Mouse (Mus musculus) kidney, postnatal 0 days (tissue): ENCODE measurements around the gene Pcsk7. TPM values are rescaled to one million over a fixed set of nuclear protein-coding genes. Genes with fewer than 3 reads are reported as not detected.
A peak's percentile ranks its signal among the peaks of the same experiment; 100 is the strongest.

Source experiments
- ATAC-seq: fragments of 200-750 bp; cut with Nextera tagmentation; replicated peaks from 2 replicates; pipeline ENCODE4 v1.8.0; 2017; ENCODE audit warnings: low read depth, moderate number of reproducible peaks, moderate TSS enrichment, moderate library complexity; ENCODE audit not compliant: low FRiP score
- DNase-seq: peaks from one replicate; pipeline ENCODE4 v3.0.0-alpha.2; 2016; ENCODE audit warnings: low spot score
- H3K27ac ChIP-seq: fragments of 300-500 bp; sonication (generic); 2 replicates; pipeline ENCODE4 v1.5.1; 2014; ENCODE audit warnings: mild to moderate bottlenecking
- H3K27me3 ChIP-seq: fragments of 300-500 bp; sonication (generic); 2 replicates; pipeline ENCODE4 v1.6.1; 2014; ENCODE audit warnings: low read length, mixed read lengths; ENCODE audit not compliant: insufficient read depth
- H3K36me3 ChIP-seq: fragments of 300-500 bp; sonication (generic); 2 replicates; pipeline ENCODE4 v1.6.1; 2014; ENCODE audit warnings: low read length, mixed read lengths; ENCODE audit not compliant: insufficient read depth
- H3K4me1 ChIP-seq: fragments of 300-500 bp; sonication (generic); replicated peaks from 2 replicates; pipeline ENCODE4 v1.6.1; 2014; ENCODE audit warnings: antibody characterized with exemption, low read length, mixed read lengths; ENCODE audit not compliant: insufficient read depth
- H3K4me2 ChIP-seq: fragments of 300-500 bp; sonication (generic); 2 replicates; pipeline ENCODE4 v1.6.1; 2014; ENCODE audit warnings: mild to moderate bottlenecking, low read length, moderate library complexity, mixed read lengths
- H3K4me3 ChIP-seq: fragments of 300-500 bp; sonication (generic); replicated peaks from 2 replicates; pipeline ENCODE4 v1.5.1; 2014; ENCODE audit warnings: low read depth, low read length
- H3K9ac ChIP-seq: fragments of 300-500 bp; sonication (generic); 2 replicates; pipeline ENCODE4 v1.6.1; 2014; ENCODE audit warnings: low read depth, low read length
- H3K9me3 ChIP-seq: fragments of 300-500 bp; sonication (generic); replicated peaks from 2 replicates; pipeline ENCODE4 v1.6.1; 2016; ENCODE audit warnings: low read length, inconsistent platforms, mixed read lengths
- CTCF ChIP-seq: IDR thresholded peaks from 2 replicates; pipeline ENCODE4 v1.5.1; 2016; ENCODE audit warnings: antibody characterized with exemption, low read depth, mild to moderate bottlenecking, moderate library complexity
- WGBS: fragments of 180-500 bp; shearing (Covaris S2); extraction: QIAGEN DNeasy Blood & Tissue Kit; methylation state at CpG from one replicate; pipeline ENCODE4 v1.1.7; 2014; 5-methylcytosine and 5-hydroxymethylcytosine counted together
- polyA plus RNA-seq: library from polyadenylated mRNA; unstranded; fragments of >200 nt; fragmentation: Nextera tagmentation; extraction: Ambion mirVana; gene quantifications from 2 replicates; pipeline ENCODE4 v1.2.1, GENCODE M21; 2015

The Pcsk7 gene
- polyA plus RNA-seq, 1 experiment from 2014 or later, result 18.2 TPM

- Histone ChIP-seq H3K36me3 (peaks cover 42% of the 10 kb centered on the region), H3K4me1 (peaks cover 22% of the 10 kb centered on the region), H3K4me2 (no peak overlapping the region), H3K27me3 (no peaks in the 10 kb centered on the region), H3K27ac (no peak overlapping the region), H3K9ac (no peak overlapping the region), H3K4me3 (no peak overlapping the region), H3K9me3 (no peaks in the 10 kb centered on the region)
- no peak for TF ChIP-seq CTCF
- DNase-seq (no peak), ATAC-seq (no peak)
- 93% methylated on average over 4 of the region's 4 CpGs for WGBS
Measured at GRCm38 (mm10) chr9:45952057-45952456, 45.8 kb downstream of the Pcsk7 start.

- no peak for ATAC-seq
- DNase-seq, result no peak
- H3K27me3 ChIP-seq, result no peaks in the 10 kb centered on the region
- peak overlapping the region; percentile 98 for H3K9ac ChIP-seq
- peak overlapping the region; percentile 85 for H3K4me2 ChIP-seq
- no peak overlapping the region for H3K27ac ChIP-seq
- 78% methylated on average over 7 of the region's 7 CpGs for WGBS
- no peaks in the 10 kb centered on the region for H3K9me3 ChIP-seq
- peaks cover 33% of the 10 kb centered on the region for H3K36me3 ChIP-seq
- TF ChIP-seq CTCF, result no peak
- H3K4me3 ChIP-seq, result no peak overlapping the region
- H3K4me1 ChIP-seq, result peaks cover 22% of the 10 kb centered on the region
Measured at GRCm38 (mm10) chr9:45952890-45953289, 46.6 kb downstream of the Pcsk7 start.

- peak overlapping the region; percentile 95 for H3K27ac ChIP-seq
- DNase-seq (peak; percentile 39), ATAC-seq (no peak)
- no peaks in the 10 kb centered on the region for H3K9me3 ChIP-seq
- peaks cover 22% of the 10 kb centered on the region for H3K4me1 ChIP-seq
- 38% methylated on average over 13 of the region's 13 CpGs for WGBS
- peaks cover 26% of the 10 kb centered on the region; the same call in 1 of the 2 replicates for H3K36me3 ChIP-seq
- H3K4me3 ChIP-seq, result peak overlapping the region; percentile 95
- TF ChIP-seq CTCF, result no peak
- peak overlapping the region; percentile 85 for H3K4me2 ChIP-seq
- H3K27me3 ChIP-seq, result no peaks in the 10 kb centered on the region
- H3K9ac ChIP-seq, result peak overlapping the region; percentile 98
Measured at GRCm38 (mm10) chr9:45953511-45954293, 47.4 kb downstream of the Pcsk7 start.

- TF ChIP-seq CTCF, result no peak
- peak overlapping the region; percentile 95 for H3K4me3 ChIP-seq
- peak; percentile 56 for DNase-seq
- H3K36me3 ChIP-seq, result peaks cover 23% of the 10 kb centered on the region; the same call in 1 of the 2 replicates
- under 1% methylated on average over 62 of the region's 63 CpGs for WGBS
- no peaks in the 10 kb centered on the region for H3K9me3 ChIP-seq
- peak overlapping the region; percentile 98 for H3K9ac ChIP-seq
- ATAC-seq, result peak; percentile 72
- peak overlapping the region; percentile 85 for H3K4me2 ChIP-seq
- H3K27ac ChIP-seq, result peak overlapping the region; percentile 95
- no peaks in the 10 kb centered on the region for H3K27me3 ChIP-seq
- peaks cover 22% of the 10 kb centered on the region for H3K4me1 ChIP-seq
Measured at GRCm38 (mm10) chr9:45954294-45955106, 48.2 kb downstream of the Pcsk7 start.

GRCm38 (mm10) chr9:45955107-45955963 is 49.0 kb downstream of the Pcsk7 start, which contains the start of gene Sidt2:
Sidt2 (minus strand) TSS chr9:45955258.
- Histone ChIP-seq H3K4me2 (peak within 1 kb of the TSS; percentile 85), H3K27ac (peak within 1 kb of the TSS; percentile 95), H3K36me3 (peaks cover 15% of the 10 kb centered on the region; the same call in 1 of the 2 replicates), H3K4me1 (peaks cover 22% of the 10 kb centered on the region), H3K4me3 (peak within 1 kb of the TSS; percentile 95), H3K27me3 (no peaks in the 10 kb centered on the region), H3K9me3 (no peaks in the 10 kb centered on the region), H3K9ac (peak within 1 kb of the TSS; percentile 98)
- 2% methylated on average over 39 of the region's 48 CpGs for WGBS
- no peak for TF ChIP-seq CTCF
- ATAC-seq, result peak; percentile 87
- DNase-seq, result peak; percentile 95
